Mouse (Mus musculus): ENCODE results near the gene Phf8.

- no peak for TF ChIP-seq POLR2A (IDR thresholded peaks at IDR 0.05; ENCODE audit: insufficient read depth, low read depth, low read length)
- TF ChIP-seq CTCF (IDR thresholded peaks at IDR 0.05; ENCODE audit: insufficient read depth, low read depth, low read length): no peak
Measured at GRCm38 (mm10) chrX:151553356-151553755, 32.9 kb downstream of the Phf8 start.

Measured in olfactory bulb, adult 2 months (tissue).